Mouse (Mus musculus) cerebellum, adult 2 months (tissue): Measurements from ENCODE around the gene Olfr1040. TPM values are rescaled to one million over a fixed set of nuclear protein-coding genes. Genes with fewer than 3 reads are reported as not detected.
"Not testable (repeated sequence)": the region's sequence is repeated elsewhere in the genome, so short reads cannot be mapped to it uniquely, and the experiment has no call there.

Experiments used
- DNase-seq, 2 experiments: peaks; one replicate each; pipeline ENCODE4 v3.0.0; 2021
- H3K27ac ChIP-seq: fragments of 200-500 bp; 2 replicates; pipeline ENCODE4 v1.5.1; 2012; ENCODE audit warnings: low read length, control low read depth, inconsistent platforms; ENCODE audit not compliant: insufficient read depth
- H3K27me3 ChIP-seq: fragments of 200-500 bp; 2 replicates; pipeline ENCODE4 v1.6.1; 2012; ENCODE audit warnings: inconsistent platforms, mild to moderate bottlenecking, low read length, moderate library complexity; ENCODE audit not compliant: control insufficient read depth, insufficient read depth
- H3K4me1 ChIP-seq: fragments of 200-500 bp; 2 replicates; pipeline ENCODE4 v1.6.1; 2011; ENCODE audit warnings: low read length; ENCODE audit not compliant: control insufficient read depth, insufficient read depth
- H3K4me3 ChIP-seq: fragments of 200-500 bp; replicated peaks from 2 replicates; pipeline ENCODE3; 2011; ENCODE audit warnings: mild to moderate bottlenecking, low read depth, low read length, control low read depth; ENCODE audit not compliant: insufficient read depth
- CTCF ChIP-seq: fragments of 200-500 bp; IDR thresholded peaks from 2 replicates; pipeline ENCODE4 v1.5.1; 2011; ENCODE audit warnings: low read depth, mild to moderate bottlenecking, control low read depth, low read length, moderate library complexity, borderline replicate concordance; ENCODE audit not compliant: insufficient read depth
- POLR2A ChIP-seq: fragments of 200-500 bp; IDR thresholded peaks from 2 replicates; pipeline ENCODE4 v1.6.1; 2011; ENCODE audit warnings: low read length, control low read depth, borderline replicate concordance; ENCODE audit not compliant: insufficient read depth
- WGBS: fragments of 180-500 bp; shearing (Covaris S2); methylation state at CpG from one replicate; pipeline ENCODE4 v1.1.7; 2018; 5-methylcytosine and 5-hydroxymethylcytosine counted together
- polyA plus RNA-seq: library from polyadenylated mRNA; depleted of rRNA; stranded (reverse); fragments of >200 nt; gene quantifications from 2 replicates; pipeline ENCODE4 v1.2.3, GENCODE M21; 2012; rRNA removed

Olfr1040 gene
- polyA plus RNA-seq = not detected in 2 replicates

DNA sequence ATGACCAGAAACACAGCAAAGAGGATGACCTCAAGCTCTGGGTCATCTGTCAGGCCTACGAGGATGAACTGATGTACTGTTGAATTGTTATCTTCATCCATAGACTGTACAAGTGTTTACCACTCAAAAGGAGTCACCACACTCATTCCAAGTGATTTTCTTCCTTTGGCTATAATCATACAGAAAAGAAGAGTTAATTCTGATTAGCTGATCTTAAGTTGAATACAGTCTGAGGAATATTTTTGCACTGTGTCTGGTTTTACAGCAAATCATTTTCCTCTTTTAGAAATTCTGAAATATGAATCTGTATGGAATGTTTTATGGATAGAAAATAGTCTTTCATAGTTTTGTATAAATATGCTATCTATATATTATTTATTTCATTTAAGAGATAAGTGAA is at the start of gene Olfr1040:
Olfr1040 (minus strand) TSS at position 101 of the 400 bp plus-strand sequence.
- H3K4me1 ChIP-seq = no peaks in the 10 kb centered on the region
- H3K4me3 ChIP-seq = no peak within 1 kb of the TSS
- DNase-seq = no peak
- no peaks in the 10 kb centered on the region for H3K27me3 ChIP-seq
- TF ChIP-seq POLR2A = no peak
- no peak for TF ChIP-seq CTCF
- 76% methylated on average over 1 of the region's 1 CpGs for WGBS
- H3K27ac ChIP-seq = no peak within 1 kb of the TSS

DNA sequence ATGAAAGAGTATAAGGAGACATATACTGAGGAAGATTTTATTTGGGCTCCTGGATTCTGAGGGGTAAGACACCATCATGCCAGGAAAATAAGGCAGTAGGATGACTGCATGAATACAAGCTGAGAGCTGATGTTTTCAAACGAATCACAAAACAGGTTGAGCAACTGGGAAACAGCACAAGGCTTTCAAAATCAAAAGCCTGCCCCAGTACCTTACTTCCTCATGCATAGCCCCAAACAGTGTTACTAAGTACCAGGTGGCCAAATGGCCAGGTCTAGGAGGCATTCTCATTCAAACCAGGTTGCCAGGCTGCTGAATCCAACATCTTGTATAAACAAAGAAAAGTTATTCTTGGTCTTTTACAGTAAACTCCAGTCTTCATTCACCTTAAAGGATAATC is 49.3 kb upstream of the Olfr1040 start:
- Histone ChIP-seq H3K4me1 (no peaks in the 10 kb centered on the region), H3K4me3 (no peak overlapping the region), H3K27me3 (no peaks in the 10 kb centered on the region), H3K27ac (no peak overlapping the region)
- no peak for TF ChIP-seq POLR2A
- no peak for TF ChIP-seq CTCF
- 45% methylated on average over 1 of the region's 1 CpGs for WGBS
- DNase-seq = no peak

DNA sequence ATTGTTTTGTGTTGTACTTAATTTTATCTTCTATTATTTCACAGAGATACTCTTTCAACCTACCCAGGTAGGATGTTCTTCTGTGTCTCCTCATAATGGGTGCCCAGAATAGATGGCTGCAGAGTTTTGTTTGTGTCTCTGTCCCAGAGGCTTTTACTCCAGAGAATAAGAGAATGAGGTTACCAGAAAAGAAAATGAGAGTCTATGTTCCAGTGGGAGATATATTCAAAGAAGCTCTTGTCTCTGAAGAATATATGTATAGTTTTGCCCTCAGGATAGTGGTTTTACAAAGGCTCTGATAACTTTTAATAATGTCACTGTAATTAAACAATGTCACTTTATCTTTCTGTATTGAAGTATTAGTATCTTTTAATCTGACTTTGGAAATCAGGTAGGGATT is 39.1 kb upstream of the Olfr1040 start, which contains the start of gene Olfr52:
Olfr52 (minus strand) TSS at position 101 of the 400 bp plus-strand sequence.
- no peak within 1 kb of the TSS for H3K27ac ChIP-seq
- H3K4me3 ChIP-seq = no peak within 1 kb of the TSS
- H3K27me3 ChIP-seq = no peaks in the 10 kb centered on the region
- DNase-seq = no peak
- H3K4me1 ChIP-seq = no peaks in the 10 kb centered on the region
- no peak for TF ChIP-seq POLR2A
- no peak for TF ChIP-seq CTCF

DNA sequence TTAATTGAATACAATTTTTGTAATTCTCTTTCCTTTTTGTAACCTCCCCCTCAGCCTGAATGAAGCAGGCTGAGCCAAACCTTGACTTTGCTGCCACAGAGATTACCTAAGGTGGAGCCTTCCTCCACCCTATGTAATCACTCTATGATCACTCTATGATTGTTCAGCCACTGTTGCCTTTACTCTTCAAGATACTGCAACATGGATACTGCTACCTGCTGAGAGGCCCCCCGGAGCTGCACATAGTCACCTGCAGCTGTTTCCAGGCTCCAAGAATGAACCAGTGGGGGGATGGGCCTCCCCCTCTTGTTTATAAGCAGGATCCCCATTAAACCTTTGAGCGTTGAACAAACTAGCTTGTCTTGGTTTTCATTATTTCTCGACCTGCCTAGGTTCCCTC is 33.4 kb upstream of the Olfr1040 start:
- TF ChIP-seq POLR2A (no peak), CTCF (no peak)
- no peak overlapping the region for H3K27ac ChIP-seq
- no peaks in the 10 kb centered on the region for H3K27me3 ChIP-seq
- DNase-seq = no peak
- H3K4me3 ChIP-seq = no peak overlapping the region
- WGBS = 73% methylated on average over 3 of the region's 3 CpGs
- no peaks in the 10 kb centered on the region for H3K4me1 ChIP-seq

DNA sequence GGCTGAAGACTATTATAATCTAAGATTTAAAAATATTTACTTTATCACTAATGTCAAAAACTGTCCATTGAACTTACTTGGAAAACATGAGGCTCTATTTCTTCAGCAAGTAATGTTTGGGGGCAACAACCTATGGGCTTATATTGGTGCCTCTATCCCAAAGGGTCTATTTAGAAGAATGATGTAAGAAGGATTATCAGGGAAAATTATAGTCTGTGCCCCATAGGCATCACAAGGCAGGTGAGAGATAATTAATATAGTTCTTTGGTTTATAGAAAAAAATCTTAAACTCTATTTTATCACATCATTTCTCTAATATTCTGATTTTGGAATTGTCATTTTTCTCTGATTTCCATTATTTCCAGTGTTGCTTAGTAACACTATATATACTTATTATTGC is 31.2 kb upstream of the Olfr1040 start, which contains the start of gene Olfr1044:
Olfr1044 (minus strand) TSS at position 101 of the 400 bp plus-strand sequence.
- Histone ChIP-seq H3K27me3 (no peaks in the 10 kb centered on the region), H3K4me3 (no peak within 1 kb of the TSS), H3K27ac (no peak within 1 kb of the TSS), H3K4me1 (no peaks in the 10 kb centered on the region)
- no peak for DNase-seq
- TF ChIP-seq POLR2A (no peak), CTCF (no peak)

DNA sequence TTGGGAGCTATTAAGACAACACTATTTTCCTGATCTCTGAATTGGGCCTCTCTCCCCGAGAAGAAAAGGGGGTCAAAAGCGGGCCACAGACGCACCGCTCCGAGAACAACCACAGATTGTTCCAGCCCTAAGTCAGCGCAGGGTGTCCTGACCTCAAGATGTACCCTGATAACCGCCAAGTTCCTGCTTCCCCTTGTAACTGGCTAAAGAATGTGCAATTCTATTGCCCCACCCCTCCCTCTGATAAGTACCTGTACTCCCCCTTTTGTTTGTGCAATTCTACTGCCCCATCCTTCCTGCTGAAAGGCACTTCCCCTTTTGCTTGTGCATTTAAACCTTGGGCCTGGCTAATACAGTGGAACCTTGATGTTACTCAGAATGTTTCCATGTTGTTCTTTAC is 28.9 kb upstream of the Olfr1040 start:
- not testable (repeated sequence) for H3K27me3 ChIP-seq, H3K4me1 ChIP-seq, H3K27ac ChIP-seq, H3K4me3 ChIP-seq, DNase-seq
- 89% methylated on average over 7 of the region's 7 CpGs for WGBS

DNA sequence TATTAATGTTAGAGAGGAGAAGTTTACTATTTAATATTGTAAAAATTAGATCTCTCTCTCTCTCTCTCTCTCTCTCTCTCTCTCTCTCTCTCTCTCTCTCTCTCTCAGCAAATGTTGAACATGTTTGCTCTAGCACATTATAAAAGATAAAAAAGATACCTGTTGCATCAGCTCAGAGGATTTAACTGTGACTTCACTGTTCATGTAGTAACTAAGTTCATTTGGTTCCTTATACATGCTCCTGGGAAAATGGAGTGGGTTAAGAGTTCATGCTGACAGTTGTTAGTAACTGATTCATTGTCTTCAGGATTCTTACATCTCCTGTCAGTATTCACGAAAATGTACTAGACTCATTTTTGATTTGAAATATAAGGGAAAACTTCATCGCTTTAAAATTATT is 20.9 kb upstream of the Olfr1040 start, which contains the start of gene Olfr1043:
Olfr1043 (minus strand) TSS at position 101 of the 400 bp plus-strand sequence.
- no peak for DNase-seq
- Histone ChIP-seq H3K4me3 (no peak within 1 kb of the TSS), H3K27me3 (no peaks in the 10 kb centered on the region), H3K4me1 (no peaks in the 10 kb centered on the region), H3K27ac (no peak within 1 kb of the TSS)
- no peak for TF ChIP-seq CTCF
- TF ChIP-seq POLR2A = no peak
- WGBS = 88% methylated on average over 2 of the region's 2 CpGs

DNA sequence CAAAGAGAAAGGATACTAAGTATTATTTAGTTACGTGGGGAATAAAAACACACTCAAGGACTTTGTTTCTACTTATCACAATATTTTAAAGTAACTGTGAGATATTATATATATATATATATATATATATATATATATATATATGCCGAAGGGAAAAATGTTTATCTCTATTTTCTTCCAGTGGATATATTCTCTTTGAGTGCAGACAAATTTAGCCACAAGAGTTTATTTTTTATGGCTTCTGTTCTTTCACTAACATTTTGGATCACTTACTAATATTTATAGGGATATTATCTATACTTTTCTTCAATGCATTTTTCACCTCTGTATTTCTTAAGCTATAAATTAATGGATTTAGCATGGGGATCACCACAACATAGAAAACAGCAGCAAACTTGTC is 15.2 kb upstream of the Olfr1040 start, which contains the start of gene Olfr1042:
Olfr1042 (minus strand) TSS at position 101 of the 400 bp plus-strand sequence.
- no peaks in the 10 kb centered on the region for H3K4me1 ChIP-seq
- no peak for TF ChIP-seq CTCF
- H3K27me3 ChIP-seq = no peaks in the 10 kb centered on the region
- DNase-seq = no peak
- no peak within 1 kb of the TSS for H3K27ac ChIP-seq
- no peak within 1 kb of the TSS for H3K4me3 ChIP-seq
- 96% methylated on average over 2 of the region's 2 CpGs for WGBS

DNA sequence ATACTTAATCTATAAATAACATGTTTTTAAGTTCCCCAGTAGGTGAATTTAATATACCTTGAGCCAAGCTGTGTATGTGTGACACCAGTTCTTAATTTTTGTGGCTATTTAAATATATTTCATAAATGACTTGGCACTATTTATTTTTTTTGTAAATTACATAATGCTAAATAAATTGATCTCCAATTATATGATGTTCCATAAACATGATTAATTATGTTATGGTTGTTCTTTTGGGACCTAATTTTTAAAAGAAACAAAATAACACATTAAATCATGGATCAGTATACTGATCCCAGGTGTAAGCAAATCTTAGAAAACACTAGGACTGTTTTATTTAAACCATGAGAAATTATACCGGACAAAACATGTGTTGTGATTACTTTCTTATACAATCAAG is 10.7 kb downstream of the Olfr1040 start, which contains the start of gene Olfr1039:
Olfr1039 (minus strand) TSS at position 101 of the 400 bp plus-strand sequence.
- no peak for DNase-seq
- H3K4me1 ChIP-seq = no peaks in the 10 kb centered on the region
- no peaks in the 10 kb centered on the region for H3K27me3 ChIP-seq
- 98% methylated on average over 1 of the region's 1 CpGs for WGBS
- no peak within 1 kb of the TSS for H3K4me3 ChIP-seq
- no peak within 1 kb of the TSS for H3K27ac ChIP-seq
- TF ChIP-seq POLR2A = no peak

Other genes with a start within 250 kb of the Olfr1040 start
- not detected in 2 replicates for gene Olfr1024, start 241.7 kb downstream of the Olfr1040 start, polyA plus RNA-seq
- gene Olfr1025-ps1, start 231.5 kb downstream of the Olfr1040 start, polyA plus RNA-seq = not detected in 2 replicates
- gene Olfr1026, start 225.2 kb downstream of the Olfr1040 start, polyA plus RNA-seq = not detected in 2 replicates
- gene Olfr1028, start 196.3 kb downstream of the Olfr1040 start, polyA plus RNA-seq = not detected in 2 replicates
- not detected in 2 replicates for gene Olfr1029, start 172.8 kb downstream of the Olfr1040 start, polyA plus RNA-seq
- gene Olfr1030, start 167.5 kb downstream of the Olfr1040 start, polyA plus RNA-seq = not detected in 2 replicates
- not detected in 2 replicates for gene Olfr1031, start 156.4 kb downstream of the Olfr1040 start, polyA plus RNA-seq
- gene Olfr1032, start 141.2 kb downstream of the Olfr1040 start, polyA plus RNA-seq = not detected in 2 replicates
- gene Olfr1033, start 126.1 kb downstream of the Olfr1040 start, polyA plus RNA-seq = 0.11 and 0.21 TPM in 2 replicates
- 0.02 and 0.05 TPM in 2 replicates for gene Olfr1034, start 100.9 kb downstream of the Olfr1040 start, polyA plus RNA-seq
- gene Olfr1036, start 72.7 kb downstream of the Olfr1040 start, polyA plus RNA-seq = not detected in 2 replicates
- gene Olfr1037, start 59.3 kb downstream of the Olfr1040 start, polyA plus RNA-seq = not detected in 2 replicates
- not detected in 2 replicates for gene Olfr1039, start 10.8 kb downstream of the Olfr1040 start, polyA plus RNA-seq
- not detected in 2 replicates for gene Olfr1042, start 15.1 kb upstream of the Olfr1040 start, polyA plus RNA-seq
- not detected in 2 replicates for gene Olfr1043, start 20.8 kb upstream of the Olfr1040 start, polyA plus RNA-seq
- gene Olfr1044, start 31.1 kb upstream of the Olfr1040 start, polyA plus RNA-seq = not detected in 2 replicates
- gene Olfr52, start 39.0 kb upstream of the Olfr1040 start, polyA plus RNA-seq = not detected in 2 replicates
- not detected in 2 replicates for gene Olfr1045, start 56.3 kb upstream of the Olfr1040 start, polyA plus RNA-seq
- not detected in 2 replicates for gene Olfr1046, start 72.6 kb upstream of the Olfr1040 start, polyA plus RNA-seq
- not detected in 2 replicates for gene Olfr1047, start 84.7 kb upstream of the Olfr1040 start, polyA plus RNA-seq
- gene Olfr1048, start 93.6 kb upstream of the Olfr1040 start, polyA plus RNA-seq = not detected in 2 replicates
- not detected in 2 replicates for gene Olfr1049, start 111.6 kb upstream of the Olfr1040 start, polyA plus RNA-seq
- not detected in 2 replicates for gene Olfr1051, start 132.4 kb upstream of the Olfr1040 start, polyA plus RNA-seq
- gene Olfr1052, start 145.7 kb upstream of the Olfr1040 start, polyA plus RNA-seq = not detected in 2 replicates
- gene Olfr1053, start 168.6 kb upstream of the Olfr1040 start, polyA plus RNA-seq = not detected in 2 replicates
- not detected in 2 replicates for gene Olfr1054, start 188.7 kb upstream of the Olfr1040 start, polyA plus RNA-seq
- gene Olfr1055, start 203.6 kb upstream of the Olfr1040 start, polyA plus RNA-seq = not detected in 2 replicates
- not detected in 2 replicates for gene Olfr1056, start 215.7 kb upstream of the Olfr1040 start, polyA plus RNA-seq
- not detected in 2 replicates for gene Olfr1057, start 231.7 kb upstream of the Olfr1040 start, polyA plus RNA-seq
- not detected in 2 replicates for gene Olfr1058, start 241.8 kb upstream of the Olfr1040 start, polyA plus RNA-seq